Mouse (Mus musculus): ENCODE measurements at regions not wholly inside any gene's neighbourhood (a gene's known extent, or its start where the extent isn't known, plus 50 kb on each side); places are given as distances from the start of the nearest gene placed in this dataset.
A peak's percentile ranks its signal among the peaks of the same experiment; 100 is the strongest.

DNA sequence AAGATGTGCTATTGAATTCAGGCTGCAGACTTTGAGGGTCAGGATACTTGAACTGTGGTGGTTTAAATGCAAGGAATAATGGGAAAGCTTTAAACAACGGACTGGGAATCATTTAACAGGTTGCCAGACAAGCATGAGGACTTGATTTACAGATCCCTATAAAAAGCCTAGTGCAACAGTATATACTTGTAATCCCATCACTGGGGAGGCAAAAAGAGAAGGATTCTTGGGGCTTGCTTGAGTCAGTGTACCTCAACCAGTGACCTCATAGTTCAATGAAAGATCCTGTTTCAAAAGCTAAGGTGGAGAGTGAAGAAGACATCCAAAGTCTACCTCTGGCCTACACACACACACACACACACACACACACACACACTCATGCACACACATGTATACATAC, 99.8 kb downstream of the Lrrn1 start:
- H3K4me1 ChIP-seq (replicated peaks): no peaks in the 10 kb centered on the region; the same call in 1 of the 2 replicates
- no peaks in the 10 kb centered on the region for H3K27me3 ChIP-seq
- 44% methylated on average over 1 of the region's 1 CpGs for WGBS
- H3K36me3 ChIP-seq: no peaks in the 10 kb centered on the region
- H3K4me3 ChIP-seq (replicated peaks): no peak overlapping the region
- H3K9me3 ChIP-seq: no peaks in the 10 kb centered on the region
- H3K27ac ChIP-seq: no peak overlapping the region
- no peak overlapping the region for H3K4me2 ChIP-seq
- H3K9ac ChIP-seq (replicated peaks): no peak overlapping the region
- ATAC-seq (ENCODE audit: insufficient number of reproducible peaks, insufficient read depth, low FRiP score, low TSS enrichment, low read depth): no peak

DNA sequence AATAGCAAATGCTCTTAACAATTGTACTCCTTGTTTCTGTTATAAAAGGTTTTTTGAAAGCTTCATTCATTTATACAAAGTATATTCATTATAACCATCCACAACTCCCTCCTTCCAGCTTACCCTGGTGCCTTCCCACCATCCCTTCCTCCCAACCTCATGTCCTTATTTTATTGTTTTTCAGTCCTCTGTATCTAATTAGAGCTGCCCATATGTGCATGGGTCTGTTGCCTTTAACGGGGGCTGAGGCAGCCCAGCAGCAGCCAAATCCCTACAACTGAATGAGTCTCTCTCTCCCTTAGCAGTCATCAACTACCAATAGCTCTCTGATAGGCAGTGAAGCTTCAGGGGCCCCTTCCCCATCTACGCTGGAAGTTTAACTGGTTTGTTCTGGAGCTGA, 116.2 kb downstream of the Lrrn1 start:
- Histone ChIP-seq H3K4me3 (replicated peaks) (no peak overlapping the region), H3K4me2 (no peak overlapping the region), H3K27me3 (no peaks in the 10 kb centered on the region), H3K36me3 (no peaks in the 10 kb centered on the region), H3K9me3 (no peaks in the 10 kb centered on the region), H3K4me1 (replicated peaks) (no peaks in the 10 kb centered on the region), H3K9ac (replicated peaks) (no peak overlapping the region), H3K27ac (no peak overlapping the region)
- WGBS: 41% methylated on average over 2 of the region's 2 CpGs
- no peak for ATAC-seq (ENCODE audit: insufficient number of reproducible peaks, insufficient read depth, low FRiP score, low TSS enrichment, low read depth)

DNA sequence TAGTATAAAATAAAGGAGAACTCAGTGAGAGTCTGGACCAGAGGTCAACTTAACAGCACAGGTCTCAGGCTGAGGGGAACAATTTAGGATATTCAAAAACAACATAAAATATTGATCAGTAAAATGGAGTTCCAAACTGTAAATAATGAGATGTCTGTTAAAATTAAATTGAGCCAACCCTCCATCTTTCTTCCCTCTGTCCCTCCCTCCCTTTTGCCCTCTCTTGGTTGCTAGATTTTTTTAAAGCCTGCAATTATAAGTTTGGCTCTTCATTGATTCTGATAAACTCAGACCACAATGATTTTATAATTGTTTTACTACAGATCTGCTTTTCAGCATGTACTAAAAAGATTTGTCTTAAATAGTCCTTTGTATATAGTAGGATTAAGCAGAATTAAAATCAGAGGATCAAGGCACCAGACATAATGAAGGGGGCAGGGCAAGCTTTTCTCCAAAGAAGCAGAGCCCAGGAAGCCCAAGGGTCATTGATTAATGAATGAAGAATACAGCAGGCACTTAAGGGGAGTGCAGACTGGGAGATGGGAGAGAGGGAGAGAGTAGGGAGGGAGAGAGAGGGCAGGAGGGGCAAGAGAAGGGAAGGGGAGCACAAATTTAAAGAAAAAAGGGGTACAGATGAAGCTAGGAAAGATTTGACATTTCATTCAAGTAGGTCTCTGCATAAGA, 124.4 kb downstream of the Lrrn1 start:
- no peak overlapping the region for H3K9ac ChIP-seq (replicated peaks)
- no peak overlapping the region for H3K4me3 ChIP-seq (replicated peaks)
- no peaks in the 10 kb centered on the region for H3K9me3 ChIP-seq
- H3K36me3 ChIP-seq: no peaks in the 10 kb centered on the region
- no peaks in the 10 kb centered on the region for H3K27me3 ChIP-seq
- H3K4me2 ChIP-seq: no peak overlapping the region
- H3K27ac ChIP-seq: no peak overlapping the region
- ATAC-seq (ENCODE audit: insufficient number of reproducible peaks, insufficient read depth, low FRiP score, low TSS enrichment, low read depth): no peak; the same call in 1 of the 2 replicates
- peaks cover 4% of the 10 kb centered on the region for H3K4me1 ChIP-seq (replicated peaks)

DNA sequence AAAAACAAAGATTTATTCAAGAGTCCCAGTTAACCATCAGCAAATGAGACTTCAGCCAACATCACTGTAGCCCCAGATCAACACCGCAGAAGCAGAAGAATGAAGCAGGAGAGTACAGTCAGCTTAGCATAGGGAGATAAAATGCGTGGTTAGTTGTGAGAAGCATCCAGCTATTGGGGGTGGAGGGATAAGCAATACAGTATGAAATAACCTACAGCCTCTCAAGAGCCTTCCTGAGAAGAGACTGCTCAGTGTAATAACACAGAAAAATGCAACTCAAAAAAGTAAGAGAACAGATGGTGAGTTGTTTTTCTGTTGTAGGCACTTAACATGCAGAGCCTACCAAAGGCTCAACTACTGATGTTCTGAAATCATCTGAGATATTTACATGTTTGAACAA, 128.2 kb downstream of the Lrrn1 start:
- Histone ChIP-seq H3K4me1 (replicated peaks) (peaks cover 4% of the 10 kb centered on the region; the same call in 1 of the 2 replicates), H3K9ac (replicated peaks) (no peak overlapping the region), H3K27me3 (no peaks in the 10 kb centered on the region), H3K4me2 (no peak overlapping the region), H3K4me3 (replicated peaks) (no peak overlapping the region), H3K36me3 (no peaks in the 10 kb centered on the region), H3K27ac (no peak overlapping the region), H3K9me3 (no peaks in the 10 kb centered on the region)
- WGBS: 91% methylated on average over 2 of the region's 2 CpGs
- ATAC-seq (ENCODE audit: insufficient number of reproducible peaks, insufficient read depth, low FRiP score, low TSS enrichment, low read depth): no peak

DNA sequence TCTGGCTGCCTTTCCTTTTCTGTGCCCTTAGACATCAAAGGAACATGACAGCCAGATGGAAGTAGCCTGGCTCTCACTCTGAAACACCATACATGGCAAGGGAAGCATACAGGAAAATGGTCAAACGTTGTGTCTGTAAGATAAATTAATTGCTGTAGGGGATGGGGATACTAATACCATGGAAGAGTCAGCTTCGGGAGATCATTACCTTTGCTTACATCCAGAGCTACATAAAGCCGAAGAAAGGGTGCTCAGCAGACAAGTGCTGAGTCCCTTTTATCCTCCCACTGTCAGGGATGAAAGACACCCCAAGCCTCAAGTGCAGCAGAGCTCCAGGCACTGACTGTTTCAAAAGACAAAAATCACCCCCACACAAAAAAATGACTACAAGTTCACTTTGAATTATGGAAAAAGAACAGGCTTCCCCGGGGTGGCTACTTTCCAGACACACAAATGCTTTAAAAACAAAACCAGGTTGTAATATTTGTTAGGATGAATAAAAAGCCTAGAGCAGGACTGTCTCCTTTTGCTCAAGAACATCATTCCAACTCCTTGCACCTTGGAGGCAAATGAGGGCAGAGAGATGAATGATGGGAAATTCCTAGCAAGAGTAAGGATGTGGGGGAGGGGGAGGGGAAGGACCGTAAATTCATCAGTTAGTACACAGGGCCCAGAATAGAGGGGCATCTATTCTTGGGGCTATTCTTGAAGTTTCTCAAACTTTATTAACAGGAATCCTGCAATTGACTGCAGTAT, 131.6 kb downstream of the Lrrn1 start:
- no peaks in the 10 kb centered on the region for H3K9me3 ChIP-seq
- H3K27ac ChIP-seq: no peak overlapping the region
- H3K27me3 ChIP-seq: no peaks in the 10 kb centered on the region
- WGBS: 67% methylated on average over 5 of the region's 5 CpGs
- no peak for ATAC-seq (ENCODE audit: insufficient number of reproducible peaks, insufficient read depth, low FRiP score, low TSS enrichment, low read depth)
- no peaks in the 10 kb centered on the region for H3K4me1 ChIP-seq (replicated peaks)
- H3K9ac ChIP-seq (replicated peaks): no peak overlapping the region
- H3K4me2 ChIP-seq: no peak overlapping the region
- H3K36me3 ChIP-seq: no peaks in the 10 kb centered on the region
- H3K4me3 ChIP-seq (replicated peaks): no peak overlapping the region

DNA sequence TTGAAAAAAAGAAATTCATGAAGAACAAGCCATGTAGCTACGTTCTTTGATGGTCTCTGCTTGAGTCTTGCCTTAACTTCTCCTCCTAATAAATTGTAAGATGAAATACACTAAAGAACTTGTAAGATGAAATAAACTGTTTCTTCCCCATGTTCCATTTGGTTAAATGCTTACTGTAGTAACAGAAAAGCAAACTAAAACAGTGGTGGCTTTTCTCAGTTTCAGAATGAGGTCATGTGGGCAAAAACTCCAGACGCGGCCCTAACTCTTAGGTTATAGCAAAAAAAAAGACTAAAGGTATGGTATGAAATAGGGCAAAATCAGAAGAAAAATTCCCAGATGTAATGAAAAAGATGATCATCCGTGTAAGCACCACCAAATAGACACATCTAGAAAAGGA, 169.7 kb downstream of the Lrrn1 start:
- H3K9ac ChIP-seq (replicated peaks): no peak overlapping the region
- H3K4me3 ChIP-seq (replicated peaks): no peak overlapping the region
- no peak overlapping the region for H3K27ac ChIP-seq
- no peak overlapping the region for H3K4me2 ChIP-seq
- WGBS: 85% methylated on average over 4 of the region's 4 CpGs
- no peaks in the 10 kb centered on the region for H3K36me3 ChIP-seq
- H3K4me1 ChIP-seq (replicated peaks): no peaks in the 10 kb centered on the region
- H3K27me3 ChIP-seq: no peaks in the 10 kb centered on the region
- H3K9me3 ChIP-seq: no peaks in the 10 kb centered on the region
- ATAC-seq (ENCODE audit: insufficient number of reproducible peaks, insufficient read depth, low FRiP score, low TSS enrichment, low read depth): no peak

DNA sequence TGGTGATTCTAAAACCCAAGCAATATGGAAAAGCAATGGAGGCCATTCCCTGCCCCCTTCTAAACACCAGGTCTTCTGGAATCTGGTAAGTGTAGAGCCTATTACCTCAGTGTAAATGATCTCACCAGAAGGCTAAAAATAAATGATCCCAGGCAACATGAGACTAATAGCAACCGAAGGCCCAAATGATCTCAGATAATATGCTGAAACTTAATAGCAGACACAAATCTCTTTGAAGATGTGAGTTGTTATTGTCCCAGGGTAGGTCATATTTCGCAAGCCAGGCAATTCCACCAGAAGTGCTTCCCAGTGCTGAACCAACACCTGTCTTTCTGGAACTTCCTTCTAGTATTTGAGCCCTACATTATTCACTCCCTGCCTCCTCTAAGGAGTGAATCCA, 178.6 kb downstream of the Lrrn1 start:
- Histone ChIP-seq H3K9ac (replicated peaks) (no peak overlapping the region), H3K4me2 (no peak overlapping the region), H3K9me3 (no peaks in the 10 kb centered on the region), H3K27me3 (no peaks in the 10 kb centered on the region), H3K4me1 (replicated peaks) (no peaks in the 10 kb centered on the region), H3K36me3 (no peaks in the 10 kb centered on the region), H3K4me3 (replicated peaks) (no peak overlapping the region), H3K27ac (no peak overlapping the region)
- 42% methylated on average over 2 of the region's 2 CpGs for WGBS
- ATAC-seq (ENCODE audit: insufficient number of reproducible peaks, insufficient read depth, low FRiP score, low TSS enrichment, low read depth): peak; percentile 31; the same call in 1 of the 2 replicates

DNA sequence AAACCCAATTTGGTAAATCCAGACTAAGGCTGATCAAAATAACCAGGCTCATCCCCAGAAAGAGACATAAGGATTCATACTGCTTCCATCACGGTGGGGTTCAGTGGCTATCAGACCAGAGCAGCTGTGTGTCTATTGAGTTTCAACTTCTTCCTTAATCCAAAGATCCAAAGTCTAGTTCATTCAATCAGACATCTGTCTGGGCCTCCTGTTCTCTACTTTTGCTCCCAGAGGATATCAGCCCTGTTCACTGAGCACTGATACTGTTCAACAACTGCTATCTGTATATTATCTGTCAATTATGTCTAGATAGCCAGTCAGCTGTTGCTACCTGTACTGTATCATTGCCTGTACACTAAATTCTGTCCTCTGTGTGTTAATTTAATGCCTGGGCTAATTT, 179.0 kb downstream of the Lrrn1 start:
- no peak overlapping the region for H3K9ac ChIP-seq (replicated peaks)
- H3K27me3 ChIP-seq: no peaks in the 10 kb centered on the region
- H3K4me2 ChIP-seq: no peak overlapping the region
- no peak overlapping the region for H3K27ac ChIP-seq
- WGBS: 79% methylated on average over 1 of the region's 1 CpGs
- H3K36me3 ChIP-seq: no peaks in the 10 kb centered on the region
- H3K4me3 ChIP-seq (replicated peaks): no peak overlapping the region
- no peak for ATAC-seq (ENCODE audit: insufficient number of reproducible peaks, insufficient read depth, low FRiP score, low TSS enrichment, low read depth)
- H3K9me3 ChIP-seq: no peaks in the 10 kb centered on the region
- no peaks in the 10 kb centered on the region for H3K4me1 ChIP-seq (replicated peaks)

DNA sequence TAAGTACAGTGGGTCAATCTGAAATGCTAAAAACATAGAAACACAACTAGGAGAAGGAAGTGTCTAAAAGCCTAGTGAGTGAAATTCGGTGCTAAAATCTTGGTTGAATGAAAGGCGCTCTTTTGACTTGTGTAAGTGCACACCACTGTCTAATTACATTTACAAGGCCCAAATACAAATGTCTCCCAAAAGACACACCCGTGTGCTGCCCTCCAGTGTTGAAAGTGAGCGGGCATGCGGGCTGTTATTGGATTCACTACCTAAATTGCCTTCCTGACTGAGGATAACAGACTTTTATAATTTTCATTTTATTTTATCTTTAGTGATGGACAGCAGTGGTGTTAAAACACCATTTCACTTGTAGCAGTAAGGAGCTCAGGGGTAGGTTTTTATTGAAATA, 180.8 kb downstream of the Lrrn1 start:
- no peaks in the 10 kb centered on the region for H3K4me1 ChIP-seq (replicated peaks)
- WGBS: 83% methylated on average over 5 of the region's 5 CpGs
- H3K27ac ChIP-seq: no peak overlapping the region
- H3K9me3 ChIP-seq: no peaks in the 10 kb centered on the region
- no peak overlapping the region for H3K9ac ChIP-seq (replicated peaks)
- no peaks in the 10 kb centered on the region for H3K36me3 ChIP-seq
- H3K27me3 ChIP-seq: no peaks in the 10 kb centered on the region
- no peak overlapping the region for H3K4me2 ChIP-seq
- no peak overlapping the region for H3K4me3 ChIP-seq (replicated peaks)
- no peak for ATAC-seq (ENCODE audit: insufficient number of reproducible peaks, insufficient read depth, low FRiP score, low TSS enrichment, low read depth)

DNA sequence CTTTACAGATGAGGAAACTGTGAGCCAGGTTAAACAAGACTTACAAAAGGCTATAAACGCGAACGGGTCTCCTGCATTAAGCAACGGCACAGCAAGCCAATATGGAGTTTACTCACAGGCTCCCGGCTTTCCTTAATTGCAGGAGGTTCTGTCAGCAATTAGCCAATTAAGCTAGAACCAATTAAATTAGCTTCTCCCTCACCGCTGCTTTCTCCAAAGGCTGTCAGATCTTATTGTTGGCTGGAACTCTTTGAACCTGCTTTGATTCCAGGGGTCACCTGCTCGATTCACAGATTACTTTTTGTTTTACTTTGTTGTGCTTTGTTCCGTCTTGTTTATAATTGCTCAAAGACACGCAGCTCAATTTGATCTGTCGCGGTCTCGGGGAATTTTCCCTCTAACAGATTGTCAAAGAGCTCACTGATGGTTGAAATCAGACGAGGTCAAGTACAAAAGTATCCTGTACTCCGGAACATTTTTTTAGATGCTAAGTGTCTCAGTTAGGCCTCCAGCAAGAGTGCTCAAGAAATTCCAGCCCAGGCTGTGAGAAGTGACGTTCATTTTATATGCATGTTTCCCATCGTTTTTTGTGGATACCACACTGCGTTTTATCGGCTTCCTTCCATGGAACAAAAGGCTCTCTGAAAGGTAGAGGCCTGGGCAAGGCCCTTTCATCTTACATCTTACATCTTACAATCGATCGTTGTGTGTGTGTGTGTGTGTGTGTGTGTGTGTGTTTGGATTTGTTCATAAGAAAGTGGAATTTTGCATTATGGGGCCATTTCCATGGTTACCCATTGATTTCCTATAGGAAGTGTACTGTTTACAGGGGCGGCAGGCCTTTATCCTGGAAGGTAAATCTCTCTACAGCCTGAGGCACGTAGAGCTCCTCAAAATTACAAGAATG, 181.9 kb downstream of the Lrrn1 start:
- Histone ChIP-seq H3K9me3 (no peaks in the 10 kb centered on the region), H3K9ac (replicated peaks) (no peak overlapping the region), H3K4me3 (replicated peaks) (no peak overlapping the region), H3K27me3 (no peaks in the 10 kb centered on the region), H3K27ac (no peak overlapping the region), H3K4me1 (replicated peaks) (no peaks in the 10 kb centered on the region), H3K4me2 (no peak overlapping the region), H3K36me3 (no peaks in the 10 kb centered on the region)
- 42% methylated on average over 22 of the region's 22 CpGs for WGBS
- no peak for ATAC-seq (ENCODE audit: insufficient number of reproducible peaks, insufficient read depth, low FRiP score, low TSS enrichment, low read depth)

DNA sequence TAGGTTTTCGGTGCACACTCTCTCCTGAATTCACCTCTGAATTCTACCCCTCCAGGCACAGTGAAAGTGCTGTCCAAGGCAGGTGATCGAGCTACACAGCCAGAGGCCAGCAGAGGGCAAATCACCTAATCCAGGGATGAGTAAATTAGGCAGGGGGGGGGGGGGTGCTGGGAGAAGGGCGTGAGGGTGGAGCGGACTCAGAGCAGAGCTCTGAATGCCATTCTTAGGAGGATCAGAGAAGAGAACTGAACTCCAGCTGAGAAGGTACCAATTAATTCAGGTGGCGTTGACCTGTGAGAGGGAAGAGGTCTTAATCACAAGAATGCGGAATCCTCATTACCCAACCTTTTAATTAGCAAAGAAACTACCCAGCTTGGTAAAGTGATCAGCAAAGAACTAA, 183.5 kb downstream of the Lrrn1 start:
- no peak overlapping the region for H3K4me2 ChIP-seq
- WGBS: 12% methylated on average over 6 of the region's 6 CpGs
- H3K9me3 ChIP-seq: no peaks in the 10 kb centered on the region
- no peaks in the 10 kb centered on the region for H3K4me1 ChIP-seq (replicated peaks)
- H3K27ac ChIP-seq: no peak overlapping the region
- H3K27me3 ChIP-seq: no peaks in the 10 kb centered on the region
- H3K9ac ChIP-seq (replicated peaks): no peak overlapping the region
- H3K36me3 ChIP-seq: no peaks in the 10 kb centered on the region
- no peak overlapping the region for H3K4me3 ChIP-seq (replicated peaks)
- ATAC-seq (ENCODE audit: insufficient number of reproducible peaks, insufficient read depth, low FRiP score, low TSS enrichment, low read depth): no peak
